Mouse (Mus musculus) spleen, adult 2 months (tissue): ENCODE results near the gene Gm17268.

Experiments
- CTCF ChIP-seq: fragments of 200-500 bp; IDR thresholded peaks from 2 replicates; pipeline ENCODE4 v1.5.1; 2011; ENCODE audit warnings: mild to moderate bottlenecking, inconsistent platforms; ENCODE audit not compliant: insufficient read depth, insufficient read length, insufficient replicate concordance; ENCODE audit errors: extremely low read depth
- POLR2A ChIP-seq: fragments of 200-500 bp; IDR thresholded peaks from 2 replicates; pipeline ENCODE4 v1.6.1; 2011; ENCODE audit warnings: low read depth, low read length, inconsistent platforms

GRCm38 (mm10) chr11:82023769-82024168, 14.6 kb downstream of the Gm17268 start:
- TF ChIP-seq CTCF (no peak), POLR2A (no peak)
